Mouse (Mus musculus) gastrocnemius, postnatal 36 days (tissue): Measurements from ENCODE around the gene Wdr82. TPM values are rescaled to one million over a fixed set of nuclear protein-coding genes. Genes with fewer than 3 reads are reported as not detected.

Source experiments
- DNase-seq, 2 experiments: peaks; one replicate each; pipeline ENCODE4 v3.0.0; 2022
- intact Hi-C: fragments of 180-260 bp; cut with DNase I; formaldehyde crosslinking; loops from one replicate; pipeline ENCODE4 v1.15.1; 2025
- long read RNA-seq, 2 experiments: library from polyadenylated mRNA; stranded (forward); transcript quantifications; one replicate each; pipeline ENCODE4 v2.0.0; 2021
- total RNA-seq, 2 experiments: library from RNA; stranded (reverse); gene quantifications; 2 replicates each; pipeline ENCODE4 v1.2.3; 2021

Gene Wdr82
- total RNA-seq = 10 to 100 TPM; 18.4 to 20.3 TPM
- long read RNA-seq, experiment 1, partial matches to known transcripts = 0 of 14 reads
- long read RNA-seq, experiment 1, other reads (novel, unspliced or antisense) = 14 of 14 reads
- long read RNA-seq, experiment 2, partial matches to known transcripts = 0 of 11 reads
- long read RNA-seq, experiment 2, other reads (novel, unspliced or antisense) = 11 of 11 reads

DNA sequence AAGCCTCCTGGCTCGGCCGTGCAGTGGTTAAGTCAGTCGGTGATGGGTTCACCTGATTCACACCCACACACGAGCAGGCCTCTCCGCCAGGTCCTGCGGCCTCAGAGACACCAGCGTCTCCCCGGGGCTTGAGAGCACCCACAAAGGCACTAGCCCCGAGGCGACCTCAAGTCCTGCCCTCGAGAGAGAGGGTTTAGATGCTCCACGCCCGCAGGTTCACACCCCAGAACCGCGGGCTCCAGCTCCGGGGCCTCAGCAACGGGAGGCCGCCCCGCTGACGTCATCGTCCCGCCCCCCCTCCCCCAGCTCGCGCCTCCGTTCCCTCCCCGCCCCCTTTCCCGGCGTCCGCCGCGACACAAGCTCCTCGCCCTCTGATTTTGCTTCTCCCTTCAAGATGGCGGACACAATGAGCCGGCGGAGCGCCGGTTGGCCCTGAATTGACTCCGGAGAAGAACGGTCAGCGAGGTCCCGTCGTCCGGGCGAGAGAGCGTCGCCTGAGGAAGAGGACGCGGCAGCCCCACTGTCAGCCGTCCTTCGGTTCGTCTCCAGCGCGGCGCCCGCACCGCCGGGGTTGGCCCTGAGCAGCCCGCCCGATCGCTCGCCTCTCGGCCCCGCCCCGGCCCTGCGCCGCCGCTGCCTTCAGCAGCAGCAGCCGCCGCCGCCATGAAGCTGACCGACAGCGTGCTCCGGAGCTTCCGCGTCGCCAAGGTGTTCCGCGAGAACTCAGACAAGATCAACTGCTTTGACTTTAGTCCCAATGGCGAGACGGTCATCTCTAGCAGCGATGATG, at the start of gene Wdr82:
TSS of gene Wdr82 (plus strand) at position 373 of the 790 bp plus-strand sequence.
- DNase-seq = peak; percentile 86
- intact Hi-C loops = loop anchor here (5.0 to 10.0 kb wide), 2 partner anchors 37 to 264 kb away; partner anchors contain the start of gene Acy1

GRCm38 (mm10) chr9:106123599-106123998, 47.1 kb upstream of the Wdr82 start:
- intact Hi-C loops = no loop called here
- no peak for DNase-seq

GRCm38 (mm10) chr9:106126786-106127251, 43.9 kb upstream of the Wdr82 start:
- intact Hi-C loops = no loop called here

GRCm38 (mm10) chr9:106129072-106129471, 41.7 kb upstream of the Wdr82 start:
- no peak for DNase-seq
- intact Hi-C loops = no loop called here

More at GRCm38 (mm10) chr9:106126786-106127251, 43.9 kb upstream of the Wdr82 start:
- no peak for DNase-seq

- DNase-seq = no peak
- intact Hi-C loops = no loop called here
Measured at GRCm38 (mm10) chr9:106130250-106130649, 40.5 kb upstream of the Wdr82 start.

DNA sequence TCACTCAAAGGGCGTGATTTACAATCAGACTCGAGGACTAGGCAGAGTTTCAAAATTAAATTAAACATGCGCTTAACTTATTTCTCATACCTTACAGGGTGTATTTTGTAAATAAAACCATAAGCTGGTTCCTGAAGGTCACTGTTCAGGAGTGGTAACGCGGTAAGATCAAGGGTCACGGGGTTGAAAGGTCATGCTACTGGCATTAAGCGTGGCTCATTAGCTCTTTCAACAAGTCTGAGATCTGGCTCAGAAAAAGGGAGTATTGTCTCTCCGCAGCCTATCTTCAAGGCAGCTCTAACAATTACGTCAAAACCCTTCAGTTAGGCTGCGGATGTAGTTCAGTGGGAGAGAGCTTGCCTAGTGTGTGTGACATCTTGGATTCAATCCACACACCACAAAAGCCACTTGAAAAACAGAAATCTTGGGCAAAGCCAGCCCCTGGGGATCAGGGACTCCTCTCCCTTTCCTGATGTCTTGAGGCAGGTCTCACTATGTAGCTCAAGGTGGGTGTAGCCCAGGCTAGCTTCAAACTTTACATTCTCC, 33.0 kb upstream of the Wdr82 start:
- no peak for DNase-seq
- intact Hi-C loops = no loop called here

- no peak for DNase-seq
- intact Hi-C loops = no loop called here
Measured at GRCm38 (mm10) chr9:106139763-106140162, 31.0 kb upstream of the Wdr82 start.

DNA sequence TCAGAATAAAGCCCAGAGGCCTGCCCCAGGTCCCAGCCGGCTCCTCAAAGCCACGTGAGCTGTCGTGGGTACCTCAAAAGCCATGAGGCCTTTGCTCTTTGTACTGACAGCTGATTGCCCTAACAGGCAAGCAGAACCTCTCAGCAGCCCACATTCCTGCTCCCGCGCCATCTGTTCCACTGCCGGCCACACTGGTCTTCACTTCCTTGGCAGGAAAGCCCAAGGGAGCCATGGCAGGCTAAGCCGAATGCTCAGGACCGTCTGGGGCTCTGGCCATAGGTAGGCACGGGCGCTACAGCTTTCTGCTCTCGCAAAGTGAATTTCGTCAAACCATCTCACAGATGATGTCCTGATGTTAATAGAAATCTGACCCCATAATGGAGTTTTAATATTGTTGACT, 28.8 kb upstream of the Wdr82 start:
- no peak for DNase-seq
- intact Hi-C loops = no loop called here

DNA sequence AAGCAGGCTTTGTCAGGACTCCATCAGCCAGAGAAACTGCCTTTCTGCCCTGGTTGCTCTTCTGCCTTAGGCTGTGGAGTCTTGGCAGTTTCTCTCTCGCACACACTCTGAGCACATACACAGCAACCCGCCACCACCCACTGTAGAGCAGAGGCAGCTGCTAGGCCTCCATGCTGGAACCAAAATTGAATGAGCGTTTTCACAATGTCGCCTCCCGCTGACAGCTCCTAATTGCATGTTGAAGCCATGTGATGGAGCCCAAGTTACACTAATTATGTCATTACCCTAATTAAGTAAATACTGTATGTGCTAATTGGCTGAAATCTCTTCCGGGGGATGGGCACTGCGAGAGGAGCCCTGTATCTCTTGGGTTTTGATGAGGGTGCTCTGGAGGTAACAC, 26.6 kb upstream of the Wdr82 start:
- no peak for DNase-seq

GRCm38 (mm10) chr9:106145582-106145981, 25.1 kb upstream of the Wdr82 start:
- no peak for DNase-seq
- intact Hi-C loops = no loop called here

More for the DNA sequence above, 26.6 kb upstream of the Wdr82 start:
- intact Hi-C loops = no loop called here

GRCm38 (mm10) chr9:106147281-106147680, 23.4 kb upstream of the Wdr82 start:
- DNase-seq = no peak
- intact Hi-C loops = no loop called here

GRCm38 (mm10) chr9:106147851-106148431, 22.8 kb upstream of the Wdr82 start:
- no peak for DNase-seq
- intact Hi-C loops = no loop called here

DNA sequence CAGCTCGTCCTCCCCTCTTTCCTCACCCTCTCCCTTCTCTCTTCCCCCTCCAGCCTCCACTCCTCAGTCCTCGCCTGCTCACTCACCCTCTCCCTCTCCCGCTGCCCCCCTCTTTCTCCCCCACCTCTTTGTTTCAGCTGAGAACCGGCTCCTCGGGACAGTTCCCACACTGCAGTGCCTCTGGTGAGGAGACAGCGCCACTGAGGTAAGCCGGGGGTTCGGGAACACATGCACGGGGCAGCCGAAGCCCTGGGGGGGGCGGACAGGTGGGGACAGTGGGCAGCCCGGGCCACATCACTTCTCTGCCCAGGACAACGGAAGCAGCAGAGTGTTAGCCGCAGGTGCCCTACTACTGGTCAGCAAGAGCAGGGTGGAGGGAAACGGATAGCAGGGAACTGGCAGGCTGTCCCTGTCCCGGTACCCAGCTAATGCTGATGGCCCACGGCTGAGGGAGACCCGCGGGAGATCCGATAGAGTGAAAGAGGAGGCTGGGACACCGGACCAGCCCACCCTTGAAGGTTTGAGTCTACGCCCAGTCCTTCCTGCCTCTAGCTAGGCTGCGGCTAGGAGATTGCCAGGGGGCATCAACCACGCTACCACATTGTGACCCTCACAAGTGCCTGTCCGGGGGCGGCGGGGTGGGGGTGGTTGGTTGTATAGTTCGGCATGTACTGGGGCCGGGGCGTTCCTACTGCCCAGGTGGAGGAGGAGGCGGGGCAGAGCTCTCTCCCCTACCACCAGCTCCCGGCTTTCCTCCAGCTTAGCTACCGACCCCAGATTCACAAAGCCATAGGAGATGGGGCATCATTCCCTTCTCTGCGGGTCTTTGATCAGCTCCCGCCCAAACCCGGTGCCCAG, 22.0 kb upstream of the Wdr82 start:
- intact Hi-C loops = no loop called here
- no peak for DNase-seq

- intact Hi-C loops = no loop called here
- no peak for DNase-seq
Measured at GRCm38 (mm10) chr9:106149399-106149754, 21.4 kb upstream of the Wdr82 start.

DNA sequence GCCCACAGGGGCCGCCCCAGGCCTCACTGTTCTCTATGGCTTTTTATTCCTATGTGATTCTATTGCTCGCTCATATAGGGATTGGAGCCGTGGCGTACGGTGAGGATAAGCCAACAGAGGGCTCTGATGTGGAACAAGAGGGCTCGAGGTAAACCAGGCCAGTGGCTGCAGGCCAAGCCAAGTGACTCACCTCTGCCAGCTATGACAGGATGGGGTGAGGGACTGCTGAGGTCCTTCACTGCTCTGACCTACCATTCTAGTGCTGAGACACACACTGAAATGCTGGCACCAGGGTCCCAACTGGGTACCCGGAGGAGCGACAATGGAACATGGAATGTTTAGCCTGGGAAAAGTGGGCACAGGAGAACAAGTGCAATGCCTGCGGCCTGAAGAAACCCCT, 16.6 kb upstream of the Wdr82 start:
- intact Hi-C loops = no loop called here
- no peak for DNase-seq

DNA sequence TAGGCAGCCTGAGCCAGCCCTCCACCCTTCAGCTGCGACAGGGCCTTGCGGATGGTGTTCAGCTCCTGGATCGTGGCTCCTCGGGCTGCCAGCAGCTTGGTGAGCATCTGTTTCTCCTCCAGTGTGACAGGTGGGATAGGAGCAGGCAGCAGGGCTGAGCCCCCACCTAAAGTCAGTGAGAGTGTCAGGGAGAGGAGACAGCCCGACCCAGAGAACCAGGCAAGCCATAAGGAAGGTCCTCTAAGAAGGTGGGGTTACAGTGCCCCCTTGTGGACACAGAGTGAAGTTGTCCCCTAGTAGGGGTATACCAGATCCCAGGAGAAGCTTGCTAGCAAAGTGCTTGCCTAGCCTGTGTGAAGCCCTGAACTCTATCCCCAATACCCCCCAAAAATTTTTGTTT, 14.3 kb upstream of the Wdr82 start:
- intact Hi-C loops = loop anchor here (5.0 kb wide), 2 partner anchors 56 to 126 kb away; partner anchors contain the start of gene Poc1a
- no peak for DNase-seq

GRCm38 (mm10) chr9:106156921-106157622, 13.7 kb upstream of the Wdr82 start:
- intact Hi-C loops = loop anchor here (5.0 kb wide), 2 partner anchors 55 to 125 kb away; partner anchors contain the start of gene Poc1a
- no peak for DNase-seq

- DNase-seq = no peak
- intact Hi-C loops = loop anchor here (5.0 kb wide), 2 partner anchors 55 to 125 kb away; partner anchors contain the start of gene Poc1a
Measured at GRCm38 (mm10) chr9:106157623-106157925, 13.2 kb upstream of the Wdr82 start.

DNA sequence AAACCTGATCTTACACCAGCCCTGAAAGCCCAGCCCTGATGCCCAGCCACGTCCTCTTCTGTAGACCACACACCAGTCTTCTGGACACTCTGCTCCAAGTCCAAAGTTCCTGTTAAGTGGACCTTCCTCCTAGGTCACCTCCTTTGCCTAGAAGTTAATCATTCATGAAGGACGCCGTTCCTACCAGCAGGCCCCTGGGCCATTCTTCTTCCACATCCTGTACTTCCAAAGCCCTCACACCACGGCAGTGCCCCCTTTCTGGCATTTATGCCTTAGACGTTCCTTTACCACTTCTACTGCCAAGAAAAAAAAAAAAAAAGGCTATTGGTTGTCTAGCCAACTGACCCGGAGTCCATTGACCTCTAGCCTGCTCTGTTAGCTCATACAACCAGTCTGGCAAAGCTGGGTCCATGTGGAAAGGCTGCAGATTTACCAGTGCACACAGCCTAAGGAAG, 12.7 kb upstream of the Wdr82 start, which contains the start of gene Glyctk:
TSS of gene Glyctk (minus strand) at position 102 of the 455 bp plus-strand sequence.
- intact Hi-C loops = loop anchor here (5.0 kb wide), 2 partner anchors 54 to 124 kb away; partner anchors contain the start of gene Poc1a
- no peak for DNase-seq
